Mouse (Mus musculus): ENCODE data around the gene Klhdc1.
A peak's percentile ranks its signal among the peaks of the same experiment; 100 is the strongest.

Gene Klhdc1

GRCm38 (mm10) chr12:69296511-69297410 lies 55.8 kb downstream of the Klhdc1 start, which contains the start of gene Klhdc2:
TSS of gene Klhdc2 (plus strand) at chr12:69296681.
- DNase-seq (ENCODE audit: low read depth, low spot score) = peak; percentile 79

- DNase-seq (ENCODE audit: low read depth, low spot score) = no peak
Measured at GRCm38 (mm10) chr12:69297411-69298150, 56.6 kb downstream of the Klhdc1 start.

- DNase-seq (ENCODE audit: low read depth, low spot score) = no peak
Measured at GRCm38 (mm10) chr12:69298281-69298680, 57.3 kb downstream of the Klhdc1 start.

GRCm38 (mm10) chr12:69299231-69299630 lies 58.3 kb downstream of the Klhdc1 start:
- no peak for DNase-seq (ENCODE audit: low read depth, low spot score)

GRCm38 (mm10) chr12:69299831-69300230 lies 58.9 kb downstream of the Klhdc1 start:
- no peak for DNase-seq (ENCODE audit: low read depth, low spot score)

GRCm38 (mm10) chr12:69300391-69300790 lies 59.4 kb downstream of the Klhdc1 start:
- no peak for DNase-seq (ENCODE audit: low read depth, low spot score)

GRCm38 (mm10) chr12:69302171-69302570 lies 61.2 kb downstream of the Klhdc1 start:
- DNase-seq (ENCODE audit: low read depth, low spot score) = no peak

- DNase-seq (ENCODE audit: low read depth, low spot score) = no peak
Measured at GRCm38 (mm10) chr12:69304051-69304450, 63.1 kb downstream of the Klhdc1 start.

GRCm38 (mm10) chr12:69306333-69306732 lies 65.4 kb downstream of the Klhdc1 start:
- no peak for DNase-seq (ENCODE audit: low read depth, low spot score)

GRCm38 (mm10) chr12:69309659-69310058 lies 68.7 kb downstream of the Klhdc1 start:
- no peak for DNase-seq (ENCODE audit: low read depth, low spot score)

- no peak for DNase-seq (ENCODE audit: low read depth, low spot score)
Measured at GRCm38 (mm10) chr12:69318431-69318830, 77.5 kb downstream of the Klhdc1 start.

- no peak for DNase-seq (ENCODE audit: low read depth, low spot score)
Measured at GRCm38 (mm10) chr12:69331187-69331586, 90.2 kb downstream of the Klhdc1 start.

- DNase-seq (ENCODE audit: low read depth, low spot score) = no peak
Measured at GRCm38 (mm10) chr12:69332147-69332546, 91.2 kb downstream of the Klhdc1 start.

- peak; percentile 73 for DNase-seq (ENCODE audit: low read depth, low spot score)
Measured at GRCm38 (mm10) chr12:69333547-69333946, 92.6 kb downstream of the Klhdc1 start.
